Mouse (Mus musculus) MEL (cell line): ENCODE measurements around the gene Hdac4. TPM values are rescaled to one million over a fixed set of nuclear protein-coding genes. Genes with fewer than 3 reads are reported as not detected.

Experiments
- DNase-seq: peaks from one replicate; pipeline ENCODE4 v3.0.0; 2011; ENCODE audit warnings: low read depth, low spot score
- H3K27ac ChIP-seq: 2 replicates; pipeline ENCODE4 v1.5.1; 2012; ENCODE audit warnings: low read depth, mild to moderate bottlenecking, control low read depth, low read length, moderate library complexity; ENCODE audit not compliant: control insufficient read depth
- H3K27me3 ChIP-seq, 2 experiments: fragments of 150-350 bp in 1 of 2; sonication (generic) in 1 of 2; 2 replicates each; pipeline ENCODE4 v1.6.1; 2012; ENCODE audit warnings: low read length in 2 of 2, mild to moderate bottlenecking in 2 of 2, improper control_type of control experiment in 1 of 2, moderate library complexity in 1 of 2; ENCODE audit not compliant: insufficient read depth in 2 of 2, control insufficient read depth in 1 of 2
- H3K36me3 ChIP-seq, 2 experiments: 2 replicates each; pipeline ENCODE4 v1.6.1; 2012 to 2014; ENCODE audit warnings: low read length in 2 of 2, improper control_type of control experiment in 1 of 2, inconsistent platforms in 1 of 2, mild to moderate bottlenecking in 1 of 2; ENCODE audit not compliant: insufficient read depth in 2 of 2, control insufficient read depth in 1 of 2
- H3K4me1 ChIP-seq, 2 experiments: fragments of 150-350 bp in 1 of 2; sonication (generic) in 1 of 2; 2 replicates each; pipeline ENCODE4 v1.6.1; 2012; ENCODE audit warnings: low read length in 2 of 2, improper control_type of control experiment in 1 of 2, mild to moderate bottlenecking in 1 of 2; ENCODE audit not compliant: insufficient read depth in 2 of 2, control insufficient read depth in 1 of 2
- H3K4me3 ChIP-seq, 2 experiments: fragments of 150-350 bp in 1 of 2; sonication (generic) in 1 of 2; 2 replicates each; pipeline ENCODE4 v1.5.1; 2012; ENCODE audit warnings: low read depth in 2 of 2, low read length in 2 of 2, mild to moderate bottlenecking in 2 of 2, moderate library complexity in 2 of 2, control low read depth in 1 of 2, improper control_type of control experiment in 1 of 2; ENCODE audit not compliant: control insufficient read depth in 1 of 2, insufficient read depth in 1 of 2
- H3K79me2 ChIP-seq: 2 replicates; pipeline ENCODE4 v1.6.1; 2012; ENCODE audit warnings: mild to moderate bottlenecking, low read length, moderate library complexity; ENCODE audit not compliant: control insufficient read depth, poor library complexity, insufficient read depth
- H3K9ac ChIP-seq: 2 replicates; pipeline ENCODE4 v1.6.1; 2012; ENCODE audit warnings: low read depth, mild to moderate bottlenecking, control low read depth, low read length, moderate library complexity; ENCODE audit not compliant: control insufficient read depth, poor library complexity, severe bottlenecking
- H3K9me3 ChIP-seq: fragments of 150-350 bp; sonication (generic); replicated peaks from 2 replicates; pipeline ENCODE4 v1.6.1; 2012; ENCODE audit warnings: mild to moderate bottlenecking, low read length, improper control_type of control experiment, moderate library complexity; ENCODE audit not compliant: insufficient read depth
- CTCF ChIP-seq, 3 experiments: IDR thresholded peaks in 2 of 3; conservative IDR thresholded peaks in 1 of 3; 2 replicates each; pipeline ENCODE4 v1.5.1; 2011 to 2012; ENCODE audit warnings: low read length in 3 of 3, low read depth in 2 of 3, mild to moderate bottlenecking in 2 of 3, improper control_type of control experiment in 1 of 3, inconsistent platforms in 1 of 3, mixed read lengths in 1 of 3, moderate library complexity in 1 of 3; ENCODE audit not compliant: control insufficient read depth in 1 of 3, insufficient read depth in 1 of 3, poor library complexity in 1 of 3, severe bottlenecking in 1 of 3
- ELF1 ChIP-seq: IDR thresholded peaks from 2 replicates; pipeline ENCODE4 v1.6.1; 2014; ENCODE audit warnings: low read depth, mild to moderate bottlenecking, inconsistent platforms, low read length, improper control_type of control experiment, moderate library complexity
- GATA1 ChIP-seq: IDR thresholded peaks from 2 replicates; pipeline ENCODE4 v1.6.1; 2011; ENCODE audit warnings: low read depth, low read length, improper control_type of control experiment
- KAT2A ChIP-seq: conservative IDR thresholded peaks from 2 replicates; pipeline ENCODE4 v1.6.1; 2012; ENCODE audit warnings: low read depth, low read length, improper control_type of control experiment, inconsistent platforms
- MAZ ChIP-seq: IDR thresholded peaks from 2 replicates; pipeline ENCODE4 v1.6.1; 2012; ENCODE audit warnings: low read depth, mild to moderate bottlenecking, inconsistent platforms, low read length, improper control_type of control experiment
- MXI1 ChIP-seq: IDR thresholded peaks from 2 replicates; pipeline ENCODE4 v1.6.1; 2011; ENCODE audit warnings: mild to moderate bottlenecking, low read depth, low read length, improper control_type of control experiment
- MYB ChIP-seq: IDR thresholded peaks from 2 replicates; pipeline ENCODE4 v1.6.1; 2011; ENCODE audit warnings: mild to moderate bottlenecking, low read depth, low read length, improper control_type of control experiment
- MYC ChIP-seq: IDR thresholded peaks from 2 replicates; pipeline ENCODE4 v1.6.1; 2011; ENCODE audit warnings: low read depth, mild to moderate bottlenecking, low read length, improper control_type of control experiment, moderate library complexity
- POLR2AphosphoS5 ChIP-seq: IDR thresholded peaks from 2 replicates; pipeline ENCODE4 v1.6.1; 2012; ENCODE audit warnings: low read depth, borderline replicate concordance, mild to moderate bottlenecking, inconsistent platforms, low read length, moderate library complexity, mixed read lengths
- RAD21 ChIP-seq: IDR thresholded peaks from 2 replicates; pipeline ENCODE4 v1.6.1; 2011; ENCODE audit warnings: mild to moderate bottlenecking, low read depth, low read length, improper control_type of control experiment
- RCOR1 ChIP-seq: IDR thresholded peaks from 2 replicates; pipeline ENCODE4 v1.6.1; 2012; ENCODE audit warnings: low read depth, mild to moderate bottlenecking, inconsistent platforms, low read length, improper control_type of control experiment
- SMC3 ChIP-seq: IDR thresholded peaks from 2 replicates; pipeline ENCODE4 v1.6.1; 2011; ENCODE audit warnings: low read depth, low read length, improper control_type of control experiment
- TAL1 ChIP-seq: IDR thresholded peaks from 2 replicates; pipeline ENCODE4 v1.6.1; 2012; ENCODE audit warnings: mild to moderate bottlenecking, inconsistent platforms, low read length, moderate library complexity, mixed read lengths
- USF2 ChIP-seq, 2 experiments: IDR thresholded peaks; 2 replicates each; pipeline ENCODE4 v1.6.1; 2011 to 2012; ENCODE audit warnings: improper control_type of control experiment in 2 of 2, low read length in 2 of 2, borderline replicate concordance in 1 of 2, inconsistent platforms in 1 of 2, low read depth in 1 of 2, mild to moderate bottlenecking in 1 of 2; ENCODE audit not compliant: insufficient read depth in 1 of 2
- ZC3H11A ChIP-seq: IDR thresholded peaks from 2 replicates; pipeline ENCODE4 v1.6.1; 2012; ENCODE audit warnings: low read depth, mild to moderate bottlenecking, inconsistent platforms, low read length, improper control_type of control experiment
- ZMIZ1 ChIP-seq: IDR thresholded peaks from 2 replicates; pipeline ENCODE4 v1.6.1; 2012; ENCODE audit warnings: low read depth, mild to moderate bottlenecking, inconsistent platforms, low read length, improper control_type of control experiment, moderate library complexity
- polyA plus RNA-seq, 2 experiments: library from polyadenylated mRNA; stranded (reverse) in 1 of 2; unstranded in 1 of 2; fragments of >175 nt in 1 of 2; fragments of >200 nt in 1 of 2; gene quantifications; 2 replicates each; pipeline versions ENCODE4 v1.2.1 to v1.2.4; 2012; ENCODE audit warnings: low replicate concordance in 2 of 2, low read depth in 1 of 2; ENCODE audit not compliant: insufficient read length in 2 of 2, insufficient read depth in 1 of 2, missing spikeins in 1 of 2
- total RNA-seq: library from RNA; depleted of rRNA; stranded (reverse); fragments of 300-350 nt; gene quantifications from 2 replicates; pipeline ENCODE4 v1.2.3, GENCODE M21; 2012

The Hdac4 gene
- total and polyA plus RNA-seq, 3 experiments, result 11.0 to 19.5 (median 12.3) TPM

- Histone ChIP-seq H3K9me3 (no peaks in the 10 kb centered on the region), H3K9ac (no peak overlapping the region), H3K4me1 (no peaks in the 10 kb centered on the region), H3K27ac (no peak overlapping the region), H3K27me3 (no peaks in the 10 kb centered on the region), H3K4me3 (no peak overlapping the region), H3K36me3 (no peaks in the 10 kb centered on the region)
- DNase-seq, result peak; percentile 46
- TF ChIP-seq SMC3 (peak; percentile 94), CTCF (IDR thresholded peaks at IDR 0.05 in 2 of 3, conservative IDR thresholded peaks at IDR 0.05 in 1 of 3; ENCODE audit: control insufficient read depth in 1 of 3, insufficient read depth in 1 of 3, low read depth in 2 of 3, low read length in 3 of 3, poor library complexity in 1 of 3, severe bottlenecking in 1 of 3) (peak; percentile 73 to 92 (median 86)), MXI1 (no peak), MAZ (peak; percentile 43; the same call in 1 of the 2 replicates), RCOR1 (0 out of 2 replicates have a peak, but pooled peaks have one; percentile 9), RAD21 (peak; percentile 78), MYB (no peak), ZC3H11A (peak; percentile 88)
- TF ChIP-seq, all 39 proteins: peak for 6
- H3K79me2 ChIP-seq, result no peaks in the 10 kb centered on the region
Observed at GRCm38 (mm10) chr1:91913850-91914249, 281.6 kb downstream of the Hdac4 start.

DNA sequence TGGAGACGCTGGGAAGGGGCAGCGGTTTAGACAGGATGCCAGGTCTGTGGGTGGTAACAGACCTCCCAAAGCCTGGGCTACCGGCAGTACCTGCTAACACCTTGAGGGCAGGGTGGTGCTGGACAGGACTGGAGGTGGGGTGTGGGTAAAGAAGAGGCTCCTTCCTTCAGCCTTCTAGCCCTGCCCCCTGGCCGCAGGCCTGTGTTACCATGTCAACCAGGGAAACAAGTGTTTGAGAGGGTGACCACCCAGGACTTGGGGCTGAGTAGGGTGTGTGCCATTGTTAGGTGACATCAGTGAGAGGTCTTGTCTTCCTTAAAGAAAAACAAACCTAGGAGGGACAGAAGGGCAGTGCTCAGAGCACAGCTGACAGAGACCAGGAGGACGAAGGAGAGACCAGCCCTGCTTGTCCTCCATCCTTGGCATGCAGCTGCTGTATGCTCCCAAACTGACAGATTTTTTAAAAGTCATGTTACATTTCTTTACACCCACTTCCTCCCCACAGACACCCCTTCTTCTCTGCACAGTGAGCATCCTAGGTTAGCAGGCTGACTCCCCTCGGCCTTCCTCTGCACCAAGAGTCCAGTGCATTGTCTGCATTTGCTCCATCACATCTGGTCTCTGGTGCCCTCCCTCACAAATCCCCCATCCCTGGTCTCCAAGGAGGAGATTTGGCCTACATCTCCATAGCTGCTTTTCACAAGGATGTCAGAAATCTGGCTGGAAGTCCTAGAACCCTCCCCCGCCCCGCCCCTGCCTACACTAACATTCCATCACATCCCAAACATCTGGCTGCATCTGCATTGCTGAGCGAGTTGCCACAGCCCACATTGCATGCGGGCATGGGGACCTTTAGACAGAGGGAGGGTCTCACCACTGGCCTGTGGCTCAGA, 283.0 kb downstream of the Hdac4 start:
- no peaks in the 10 kb centered on the region for H3K4me1 ChIP-seq
- H3K9me3 ChIP-seq, result no peaks in the 10 kb centered on the region
- H3K36me3 ChIP-seq, result no peaks in the 10 kb centered on the region
- H3K27me3 ChIP-seq, result no peaks in the 10 kb centered on the region
- no peak overlapping the region for H3K4me3 ChIP-seq
- no peak for DNase-seq
- H3K79me2 ChIP-seq, result no peaks in the 10 kb centered on the region
- TF ChIP-seq ELF1 (no peak), MAZ (no peak), TAL1 (no peak), USF2 (IDR thresholded peaks at IDR 0.05; ENCODE audit: borderline replicate concordance in 1 of 2, insufficient read depth in 1 of 2, low read depth in 1 of 2, low read length in 2 of 2) (no peak), RCOR1 (no peak), MYC (no peak), POLR2AphosphoS5 (no peak), KAT2A (no peak), ZMIZ1 (no peak), GATA1 (no peak)
- H3K27ac ChIP-seq, result no peak overlapping the region
- H3K9ac ChIP-seq, result no peak overlapping the region
